18 mouse cellular contexts compared by ENCODE assay signal in genomic region chr15:102192271-102192812, GRCm38 (mm10). TPM values are rescaled to one million over a fixed set of nuclear protein-coding genes. Genes with fewer than 3 reads are reported as not detected.
DNase-seq lines count a peak whose midpoint lies in the region; ATAC-seq lines count a peak whose summit lies in the region.
"Had no signal": no experiment of that assay in that cellular context is flagged by ENCODE, and none has a peak within 500 bp of the region (broad histone marks: within the 10 kb centered on the region; RNA-seq: fewer than 3 reads in every experiment).

No protein-coding gene starts in this region.

- H3K27me3 ChIP-seq in heart, embryonic 13.5 days (replicated peaks), result no peaks in the 10 kb centered on the region
- H3K27me3 ChIP-seq: neural tube, embryonic 13.5 days had no signal

- H3K9me3 ChIP-seq in heart, embryonic 13.5 days, result no peaks in the 10 kb centered on the region
- H3K9me3 ChIP-seq: neural tube, embryonic 13.5 days had no signal

- no peak overlapping the region for H3K4me3 ChIP-seq in heart, embryonic 13.5 days
- H3K4me3 ChIP-seq: neural tube, embryonic 13.5 days had no signal

- WGBS in heart, embryonic 13.5 days, result 53% methylated on average over 7 of the region's 7 CpGs

- 0 out of 2 replicates have a peak overlapping the region, but pooled peaks have one; percentile 6 for H3K27ac ChIP-seq in heart, embryonic 13.5 days (replicated peaks)
- H3K27ac ChIP-seq: hindbrain, postnatal 0 days; liver, embryonic 14.5 days; neural tube, embryonic 13.5 days had no signal

- peaks cover 8% of the 10 kb centered on the region; the same call in 1 of the 2 replicates for H3K36me3 ChIP-seq in heart, embryonic 13.5 days
- H3K36me3 ChIP-seq: neural tube, embryonic 13.5 days had no signal

- no peak for ATAC-seq in heart, embryonic 13.5 days (ENCODE audit: extremely low read depth, insufficient number of reproducible peaks, low FRiP score, low TSS enrichment)
- peak; percentile 54 for ATAC-seq in common myeloid progenitor, adult 5-6 weeks (replicated peaks; ENCODE audit: low read depth, poor library complexity, severe bottlenecking)
- peak; percentile 85 for ATAC-seq in megakaryocyte, adult 5-6 weeks (ENCODE audit: poor library complexity, severe bottlenecking)
- ATAC-seq: forebrain, embryonic 14.5 days; hindbrain, postnatal 0 days; midbrain, embryonic 16.5 days had no signal

- no peak overlapping the region for H3K9ac ChIP-seq in heart, embryonic 13.5 days
- H3K9ac ChIP-seq: liver, embryonic 14.5 days; neural tube, embryonic 13.5 days had no signal

- no peak for DNase-seq in heart, adult 8-10 months (ENCODE audit: low spot score)
- peak; percentile 21 for DNase-seq in 3T3-L1 (ENCODE audit: low read depth, low spot score)
- no peak for DNase-seq in retina, embryonic 14.5 days (ENCODE audit: low spot score)
- no peak for DNase-seq in ovary, postnatal 10 days (ENCODE audit: low spot score)
- no peak for DNase-seq in lung, postnatal 36 days
- DNase-seq: B cell, adult 2 months; cerebellum, adult 9-10 months; kidney, adult 9 months; lung, postnatal 4 days; retina, postnatal 1 day had no signal

- peaks cover 7% of the 10 kb centered on the region; the same call in 1 of the 2 replicates for H3K4me1 ChIP-seq in heart, embryonic 13.5 days
- H3K4me1 ChIP-seq: neural tube, embryonic 13.5 days had no signal

- H3K4me2 ChIP-seq in heart, embryonic 13.5 days, result no peak overlapping the region
- H3K4me2 ChIP-seq: neural tube, embryonic 13.5 days had no signal

RNA-seq across cellular contexts. Expression of gene Zfp740, which starts 10.7 kb away (rescaled TPM):
- polyA plus RNA-seq in heart, embryonic 13.5 days (2015; fragmentation: Nextera tagmentation; extraction: Ambion mirVana), result 30.3 and 31.7 TPM in 2 replicates
- total RNA-seq in heart, adult 8-10 months (2022), result 10 to 100 TPM; 31.5 to 40.0 (median 35.5) TPM
- 33.7 and 35.4 TPM in 2 replicates for total RNA-seq in common myeloid progenitor, adult 5-6 weeks (2017)
- 27.7 and 38.0 TPM in 2 replicates for total RNA-seq in megakaryocyte, adult 5-6 weeks (2015)
- total RNA-seq in megakaryocyte, adult 5-6 weeks (2017), result 39.9 and 48.4 TPM in 2 replicates

RNA-seq across cellular contexts. Expression of gene Csad, which starts 12.2 kb away (rescaled TPM):
- 33.4 and 41.6 TPM in 2 replicates for polyA plus RNA-seq in heart, embryonic 13.5 days (2015; fragmentation: Nextera tagmentation; extraction: Ambion mirVana)
- 10 to 100 TPM; 14.2 to 18.9 (median 16.2) TPM for total RNA-seq in heart, adult 8-10 months (2022)
- 7.0 and 27.8 TPM in 2 replicates for total RNA-seq in common myeloid progenitor, adult 5-6 weeks (2017)
- 5.6 and 9.3 TPM in 2 replicates for total RNA-seq in megakaryocyte, adult 5-6 weeks (2015)
- 8.6 and 15.4 TPM in 2 replicates for total RNA-seq in megakaryocyte, adult 5-6 weeks (2017)

RNA-seq across cellular contexts. Expression of gene Itgb7, which starts 39.4 kb away (rescaled TPM):
- 0.46 and 0.78 TPM in 2 replicates for polyA plus RNA-seq in heart, embryonic 13.5 days (2015; fragmentation: Nextera tagmentation; extraction: Ambion mirVana)
- 1 to 10 TPM in 2 of 4 experiments, under 1 TPM in 2; 0.82 to 3.2 (median 1.5) TPM for total RNA-seq in heart, adult 8-10 months (2022)
- 81.3 and 108 TPM in 2 replicates for total RNA-seq in common myeloid progenitor, adult 5-6 weeks (2017)
- total RNA-seq in megakaryocyte, adult 5-6 weeks (2015), result 638 and 660 TPM in 2 replicates
- 1,192 and 1,305 TPM in 2 replicates for total RNA-seq in megakaryocyte, adult 5-6 weeks (2017)

RNA-seq across cellular contexts. Expression of gene Soat2, which starts 42.0 kb away (rescaled TPM):
- polyA plus RNA-seq in heart, embryonic 13.5 days (2015; fragmentation: Nextera tagmentation; extraction: Ambion mirVana), result 0.53 and 1.5 TPM in 2 replicates
- under 1 TPM in 3 of 4 experiments, not detected in 1; 0.11 to 0.13 (median 0.12) TPM for total RNA-seq in heart, adult 8-10 months (2022)
- total RNA-seq in common myeloid progenitor, adult 5-6 weeks (2017), result 3.3 and 6.3 TPM in 2 replicates
- 0.78 and 0.82 TPM in 2 replicates for total RNA-seq in megakaryocyte, adult 5-6 weeks (2015)
- 0.89 and 1.1 TPM in 2 replicates for total RNA-seq in megakaryocyte, adult 5-6 weeks (2017)
- polyA plus RNA-seq: forebrain, embryonic 14.5 days had no signal

RNA-seq across cellular contexts. Expression of gene Igfbp6, which starts 48.2 kb away (rescaled TPM):
- polyA plus RNA-seq in heart, embryonic 13.5 days (2015; fragmentation: Nextera tagmentation; extraction: Ambion mirVana), result 3.5 and 3.7 TPM in 2 replicates
- 10 to 100 TPM; 20.6 to 52.4 (median 26.0) TPM for total RNA-seq in heart, adult 8-10 months (2022)
- total RNA-seq in common myeloid progenitor, adult 5-6 weeks (2017), result not detected in 2 replicates
- total RNA-seq in megakaryocyte, adult 5-6 weeks (2015), result 1.3 TPM in 1 of 2 replicates, not detected in the other
- total RNA-seq in megakaryocyte, adult 5-6 weeks (2017), result not detected in 2 replicates

Comparison
In these comparisons a context has a peak if more than half of its experiments do, and no peak if none do; other contexts are left out.
1. RNA of gene Itgb7, which starts 39.4 kb away (total RNA-seq): 638 to 1,305 TPM in megakaryocyte, adult 5-6 weeks and 81.3 to 108 TPM in common myeloid progenitor, adult 5-6 weeks; 0.82 to 3.2 TPM in heart, adult 8-10 months; every median in the first group is over 10 times any median in the second.